Mouse (Mus musculus) brain, embryonic 14.5 days (tissue): ENCODE data around the gene Matn3.

Experiments used
- CTCF ChIP-seq: fragments of 200-500 bp; IDR thresholded peaks from 2 replicates; pipeline ENCODE4 v1.5.1; 2012; ENCODE audit warnings: inconsistent platforms, mild to moderate bottlenecking, moderate library complexity, borderline replicate concordance; ENCODE audit not compliant: insufficient read depth, insufficient read length; ENCODE audit errors: extremely low read depth
- POLR2A ChIP-seq: fragments of 200-500 bp; IDR thresholded peaks from 2 replicates; pipeline ENCODE4 v1.6.1; 2012; ENCODE audit warnings: mild to moderate bottlenecking, inconsistent platforms, borderline replicate concordance; ENCODE audit not compliant: poor library complexity, insufficient read depth, insufficient read length, severe bottlenecking; ENCODE audit errors: extremely low read depth

- TF ChIP-seq CTCF (no peak), POLR2A (no peak)
Observed at GRCm38 (mm10) chr12:8923125-8923410, 24.7 kb upstream of the Matn3 start.
